Mouse (Mus musculus) limb, embryonic 12.5 days (tissue): ENCODE measurements at regions not wholly inside any gene's neighbourhood (a gene's known extent, or its start where the extent isn't known, plus 50 kb on each side); places are given as distances from the start of the nearest gene placed in this dataset.

ENCODE experiments used
- ATAC-seq: fragments of 200-750 bp; cut with Nextera tagmentation; 2 replicates; pipeline ENCODE4 v1.8.0; 2017; ENCODE audit warnings: low read depth, moderate TSS enrichment; ENCODE audit not compliant: insufficient number of reproducible peaks, insufficient read depth, low FRiP score, low TSS enrichment
- H3K27ac ChIP-seq: fragments of 300-500 bp; sonication (generic); 2 replicates; pipeline ENCODE4 v1.5.1; 2016; ENCODE audit warnings: mild to moderate bottlenecking, moderate library complexity
- H3K27me3 ChIP-seq: fragments of 300-500 bp; sonication (generic); 2 replicates; pipeline ENCODE4 v1.6.1; 2016; ENCODE audit warnings: mild to moderate bottlenecking, moderate library complexity
- H3K36me3 ChIP-seq: fragments of 300-500 bp; sonication (generic); 2 replicates; pipeline ENCODE4 v1.6.1; 2016; ENCODE audit warnings: mild to moderate bottlenecking, moderate library complexity
- H3K4me1 ChIP-seq: fragments of 300-500 bp; sonication (generic); replicated peaks from 2 replicates; pipeline ENCODE4 v1.6.1; 2016
- H3K4me2 ChIP-seq: fragments of 300-500 bp; sonication (generic); 2 replicates; pipeline ENCODE4 v1.6.1; 2016; ENCODE audit warnings: mild to moderate bottlenecking, moderate library complexity
- H3K4me3 ChIP-seq: fragments of 300-500 bp; sonication (generic); replicated peaks from 2 replicates; pipeline ENCODE4 v1.5.1; 2016; ENCODE audit warnings: mild to moderate bottlenecking
- H3K9ac ChIP-seq: fragments of 300-500 bp; sonication (generic); replicated peaks from 2 replicates; pipeline ENCODE4 v1.6.1; 2016; ENCODE audit warnings: mild to moderate bottlenecking, moderate library complexity
- H3K9me3 ChIP-seq: fragments of 300-500 bp; sonication (generic); 2 replicates; pipeline ENCODE4 v1.6.1; 2016; ENCODE audit warnings: mild to moderate bottlenecking, moderate library complexity
- WGBS: fragments of 180-500 bp; shearing (Covaris S2); methylation state at CpG from one replicate; pipeline ENCODE4 v1.1.7; 2016; 5-methylcytosine and 5-hydroxymethylcytosine counted together

- H3K36me3 ChIP-seq: no peaks in the 10 kb centered on the region
- no peak for ATAC-seq
- 0 out of 2 replicates have a peak, but pooled peaks cover 7% of the 10 kb centered on the region for H3K9me3 ChIP-seq
- H3K27me3 ChIP-seq: no peaks in the 10 kb centered on the region
- no peak overlapping the region for H3K4me3 ChIP-seq
- H3K27ac ChIP-seq: no peak overlapping the region
- WGBS: 54% methylated on average over 9 of the region's 9 CpGs
- no peak overlapping the region for H3K4me2 ChIP-seq
- peaks cover 6% of the 10 kb centered on the region; the same call in 1 of the 2 replicates for H3K4me1 ChIP-seq
- no peak overlapping the region for H3K9ac ChIP-seq
Observed at GRCm38 (mm10) chr4:137216908-137217497, 60.3 kb upstream of the Wnt4 start.

GRCm38 (mm10) chr4:137214573-137214972 lies 62.7 kb upstream of the Wnt4 start:
- ATAC-seq: no peak
- 72% methylated on average over 8 of the region's 8 CpGs for WGBS

GRCm38 (mm10) chr4:137212846-137213245 lies 64.4 kb upstream of the Wnt4 start:
- Histone ChIP-seq H3K4me2 (no peak overlapping the region), H3K36me3 (no peaks in the 10 kb centered on the region), H3K4me3 (no peak overlapping the region), H3K9ac (no peak overlapping the region), H3K27ac (no peak overlapping the region), H3K27me3 (no peaks in the 10 kb centered on the region), H3K4me1 (peaks cover 7% of the 10 kb centered on the region; the same call in 1 of the 2 replicates), H3K9me3 (no peaks in the 10 kb centered on the region)
- WGBS: 67% methylated on average over 9 of the region's 9 CpGs
- ATAC-seq: no peak

More at GRCm38 (mm10) chr4:137214573-137214972, 62.7 kb upstream of the Wnt4 start:
- Histone ChIP-seq H3K27me3 (no peaks in the 10 kb centered on the region), H3K9me3 (no peaks in the 10 kb centered on the region), H3K4me2 (no peak overlapping the region), H3K4me3 (no peak overlapping the region), H3K4me1 (peaks cover 7% of the 10 kb centered on the region; the same call in 1 of the 2 replicates), H3K9ac (no peak overlapping the region), H3K36me3 (no peaks in the 10 kb centered on the region), H3K27ac (no peak overlapping the region)

- no peak overlapping the region for H3K4me2 ChIP-seq
- no peak overlapping the region for H3K4me3 ChIP-seq
- H3K4me1 ChIP-seq: peaks cover 11% of the 10 kb centered on the region; the same call in 1 of the 2 replicates
- no peak overlapping the region for H3K27ac ChIP-seq
- no peaks in the 10 kb centered on the region for H3K27me3 ChIP-seq
- H3K9me3 ChIP-seq: no peaks in the 10 kb centered on the region
- no peak overlapping the region for H3K9ac ChIP-seq
- H3K36me3 ChIP-seq: no peaks in the 10 kb centered on the region
- no peak for ATAC-seq
- WGBS: 57% methylated on average over 14 of the region's 14 CpGs
Observed at GRCm38 (mm10) chr4:137212106-137212505, 65.2 kb upstream of the Wnt4 start.

GRCm38 (mm10) chr4:137211288-137211687 lies 66.0 kb upstream of the Wnt4 start:
- Histone ChIP-seq H3K27me3 (no peaks in the 10 kb centered on the region), H3K4me2 (no peak overlapping the region), H3K9ac (no peak overlapping the region), H3K27ac (0 out of 2 replicates have a peak overlapping the region, but pooled peaks have one; percentile 29), H3K9me3 (no peaks in the 10 kb centered on the region), H3K36me3 (no peaks in the 10 kb centered on the region), H3K4me3 (no peak overlapping the region), H3K4me1 (peaks cover 13% of the 10 kb centered on the region; the same call in 1 of the 2 replicates)
- ATAC-seq: no peak
- 79% methylated on average over 4 of the region's 4 CpGs for WGBS

- Histone ChIP-seq H3K36me3 (no peaks in the 10 kb centered on the region), H3K27me3 (no peaks in the 10 kb centered on the region), H3K4me3 (no peak overlapping the region), H3K9ac (no peak overlapping the region), H3K4me2 (no peak overlapping the region), H3K27ac (no peak overlapping the region), H3K4me1 (peaks cover 13% of the 10 kb centered on the region; the same call in 1 of the 2 replicates), H3K9me3 (no peaks in the 10 kb centered on the region)
- WGBS: 82% methylated on average over 4 of the region's 4 CpGs
- no peak for ATAC-seq
Observed at GRCm38 (mm10) chr4:137210525-137210924, 66.8 kb upstream of the Wnt4 start.

- Histone ChIP-seq H3K4me1 (peaks cover 27% of the 10 kb centered on the region), H3K4me3 (no peak overlapping the region), H3K27me3 (peaks cover 36% of the 10 kb centered on the region), H3K36me3 (no peaks in the 10 kb centered on the region), H3K4me2 (no peak overlapping the region), H3K9ac (no peak overlapping the region), H3K9me3 (no peaks in the 10 kb centered on the region), H3K27ac (no peak overlapping the region)
- 75% methylated on average over 7 of the region's 7 CpGs for WGBS
- no peak for ATAC-seq
Observed at GRCm38 (mm10) chr4:137200968-137201367, 76.3 kb upstream of the Wnt4 start.

GRCm38 (mm10) chr4:137200426-137200825 lies 76.9 kb upstream of the Wnt4 start:
- H3K4me2 ChIP-seq: no peak overlapping the region
- ATAC-seq: no peak
- H3K4me3 ChIP-seq: no peak overlapping the region
- no peak overlapping the region for H3K27ac ChIP-seq
- H3K9ac ChIP-seq: no peak overlapping the region
- peaks cover 36% of the 10 kb centered on the region for H3K27me3 ChIP-seq
- no peaks in the 10 kb centered on the region for H3K9me3 ChIP-seq
- WGBS: 56% methylated on average over 9 of the region's 9 CpGs
- H3K36me3 ChIP-seq: no peaks in the 10 kb centered on the region
- peaks cover 27% of the 10 kb centered on the region for H3K4me1 ChIP-seq

- Histone ChIP-seq H3K4me1 (peaks cover 24% of the 10 kb centered on the region), H3K4me2 (no peak overlapping the region), H3K36me3 (no peaks in the 10 kb centered on the region), H3K9me3 (no peaks in the 10 kb centered on the region), H3K27ac (no peak overlapping the region), H3K4me3 (no peak overlapping the region), H3K9ac (0 out of 2 replicates have a peak overlapping the region, but pooled peaks have one; percentile 18), H3K27me3 (peaks cover 36% of the 10 kb centered on the region)
- no peak for ATAC-seq
- 61% methylated on average over 5 of the region's 5 CpGs for WGBS
Observed at GRCm38 (mm10) chr4:137196491-137196974, 80.8 kb upstream of the Wnt4 start.

GRCm38 (mm10) chr4:137194106-137194505 lies 83.2 kb upstream of the Wnt4 start:
- no peaks in the 10 kb centered on the region for H3K9me3 ChIP-seq
- H3K36me3 ChIP-seq: no peaks in the 10 kb centered on the region
- no peak overlapping the region for H3K4me2 ChIP-seq
- H3K27me3 ChIP-seq: peaks cover 23% of the 10 kb centered on the region
- no peak overlapping the region for H3K4me3 ChIP-seq
- H3K9ac ChIP-seq: no peak overlapping the region
- 73% methylated on average over 11 of the region's 11 CpGs for WGBS
- H3K4me1 ChIP-seq: peaks cover 44% of the 10 kb centered on the region
- no peak for ATAC-seq
- H3K27ac ChIP-seq: no peak overlapping the region

- Histone ChIP-seq H3K27me3 (no peaks in the 10 kb centered on the region), H3K4me2 (no peak overlapping the region), H3K9me3 (no peaks in the 10 kb centered on the region), H3K4me1 (peaks cover 47% of the 10 kb centered on the region), H3K4me3 (no peak overlapping the region), H3K27ac (no peak overlapping the region), H3K36me3 (no peaks in the 10 kb centered on the region), H3K9ac (no peak overlapping the region)
- WGBS: 44% methylated on average over 10 of the region's 10 CpGs
- ATAC-seq: 0 out of 2 replicates have a peak, but pooled peaks have one; percentile 39
Observed at GRCm38 (mm10) chr4:137190625-137191024, 86.7 kb upstream of the Wnt4 start.

- Histone ChIP-seq H3K9me3 (no peaks in the 10 kb centered on the region), H3K27ac (0 out of 2 replicates have a peak overlapping the region, but pooled peaks have one; percentile 0), H3K4me2 (no peak overlapping the region), H3K36me3 (no peaks in the 10 kb centered on the region), H3K27me3 (no peaks in the 10 kb centered on the region), H3K4me3 (no peak overlapping the region), H3K4me1 (peaks cover 51% of the 10 kb centered on the region), H3K9ac (no peak overlapping the region)
- no peak for ATAC-seq
- WGBS: 92% methylated on average over 4 of the region's 4 CpGs
Observed at GRCm38 (mm10) chr4:137189801-137190200, 87.5 kb upstream of the Wnt4 start.
